Mouse (Mus musculus): ENCODE measurements around the gene Myoz1.
"Not testable (repeated sequence)": the region's sequence is repeated elsewhere in the genome, so short reads cannot be mapped to it uniquely, and the experiment has no call there.

Myoz1 gene

GRCm38 (mm10) chr14:20637818-20638574, 18.3 kb downstream of the Myoz1 start:
- DNase-seq = no peak

GRCm38 (mm10) chr14:20636968-20637367, 19.4 kb downstream of the Myoz1 start:
- not testable (repeated sequence) for DNase-seq

GRCm38 (mm10) chr14:20635546-20635945, 20.8 kb downstream of the Myoz1 start:
- DNase-seq = no peak

GRCm38 (mm10) chr14:20631253-20631652, 25.1 kb downstream of the Myoz1 start:
- no peak for DNase-seq

GRCm38 (mm10) chr14:20626971-20627370, 29.4 kb downstream of the Myoz1 start:
- no peak for DNase-seq

- no peak for DNase-seq
Observed at GRCm38 (mm10) chr14:20626447-20626846, 29.9 kb downstream of the Myoz1 start.

GRCm38 (mm10) chr14:20622907-20623306, 33.4 kb downstream of the Myoz1 start:
- DNase-seq = no peak

- no peak for DNase-seq
Observed at GRCm38 (mm10) chr14:20622412-20622811, 33.9 kb downstream of the Myoz1 start.

- DNase-seq = no peak
Observed at GRCm38 (mm10) chr14:20621903-20622302, 34.4 kb downstream of the Myoz1 start.

- no peak for DNase-seq
Observed at GRCm38 (mm10) chr14:20619131-20619530, 37.2 kb downstream of the Myoz1 start.

GRCm38 (mm10) chr14:20618211-20618610, 38.1 kb downstream of the Myoz1 start:
- DNase-seq = no peak

- no peak for DNase-seq
Observed at GRCm38 (mm10) chr14:20616421-20616820, 39.9 kb downstream of the Myoz1 start.

- DNase-seq = no peak
Observed at GRCm38 (mm10) chr14:20615075-20615474, 41.3 kb downstream of the Myoz1 start.

- DNase-seq = no peak
Observed at GRCm38 (mm10) chr14:20612820-20613219, 43.5 kb downstream of the Myoz1 start.

- DNase-seq = peak; percentile 31 to 65
Observed at GRCm38 (mm10) chr14:20610146-20610545, 46.2 kb downstream of the Myoz1 start.

- no peak for DNase-seq
Observed at GRCm38 (mm10) chr14:20609519-20609918, 46.8 kb downstream of the Myoz1 start.

- peak; percentile 12 to 40 for DNase-seq
Observed at GRCm38 (mm10) chr14:20607396-20608126, 48.8 kb downstream of the Myoz1 start.

- no peak for DNase-seq
Observed at GRCm38 (mm10) chr14:20601287-20601686, 55.1 kb downstream of the Myoz1 start.

GRCm38 (mm10) chr14:20600203-20600602, 56.1 kb downstream of the Myoz1 start:
- DNase-seq = no peak

- no peak for DNase-seq
Observed at GRCm38 (mm10) chr14:20599542-20599941, 56.8 kb downstream of the Myoz1 start.
